Mouse (Mus musculus): ENCODE results near the gene Sept4.

DNA sequence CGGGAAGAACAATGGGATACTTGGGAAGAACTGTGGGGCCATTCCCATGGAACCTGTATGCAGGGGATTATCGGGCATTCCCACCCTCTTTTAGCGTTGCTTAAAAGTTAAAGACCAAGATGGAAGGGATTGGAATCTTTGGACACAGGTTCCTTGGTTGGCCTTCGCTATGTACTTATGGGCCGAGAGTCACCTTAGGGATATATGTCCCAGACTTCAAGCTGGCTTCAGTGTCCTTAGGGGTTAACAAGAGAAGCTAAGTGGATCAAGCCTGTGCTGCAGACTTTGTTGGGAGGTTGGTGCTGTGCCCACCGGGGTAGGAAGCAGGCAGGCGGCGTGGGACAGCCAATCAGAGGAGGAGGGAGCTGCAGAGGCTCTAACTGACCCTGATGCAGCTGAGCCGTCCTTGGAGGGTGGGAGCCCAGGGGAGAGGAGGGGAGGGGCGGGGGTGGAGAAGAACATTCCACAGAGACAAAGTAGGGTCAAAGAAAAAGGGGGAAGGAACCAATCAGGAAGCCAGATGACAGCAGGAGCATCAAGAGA is 11.9 kb downstream of the Sept4 start:
- TF ChIP-seq CTCF (IDR thresholded peaks at IDR 0.05; ENCODE audit: low read depth) = no peak
- no peak for TF ChIP-seq EP300 (optimal IDR thresholded peaks at IDR 0.05)
